Mouse (Mus musculus) lung, embryonic 16.5 days (tissue): ENCODE measurements around the gene Ppp1r18. TPM values are rescaled to one million over a fixed set of nuclear protein-coding genes. Genes with fewer than 3 reads are reported as not detected.

Experiments
- ATAC-seq: fragments of 200-750 bp; cut with Nextera tagmentation; 2 replicates; pipeline ENCODE4 v1.8.0; 2017; ENCODE audit warnings: low read depth, mild to moderate bottlenecking, moderate library complexity
- H3K27ac ChIP-seq: fragments of 300-500 bp; sonication (generic); 2 replicates; pipeline ENCODE4 v1.5.1; 2014; ENCODE audit warnings: mild to moderate bottlenecking, control low read depth, low read length
- H3K27me3 ChIP-seq: fragments of 300-500 bp; sonication (generic); 2 replicates; pipeline ENCODE4 v1.6.1; 2014; ENCODE audit warnings: low read depth, low read length, mixed read lengths; ENCODE audit not compliant: control insufficient read depth, insufficient read depth
- H3K36me3 ChIP-seq: fragments of 300-500 bp; sonication (generic); 2 replicates; pipeline ENCODE4 v1.6.1; 2014; ENCODE audit warnings: low read length; ENCODE audit not compliant: control insufficient read depth, insufficient read depth
- H3K4me1 ChIP-seq: fragments of 300-500 bp; sonication (generic); replicated peaks from 2 replicates; pipeline ENCODE4 v1.6.1; 2014; ENCODE audit warnings: low read length, mixed read lengths; ENCODE audit not compliant: control insufficient read depth, insufficient read depth
- H3K4me2 ChIP-seq: fragments of 300-500 bp; sonication (generic); 2 replicates; pipeline ENCODE4 v1.6.1; 2014; ENCODE audit warnings: low read depth, low read length, control low read depth
- H3K4me3 ChIP-seq: fragments of 300-500 bp; sonication (generic); 2 replicates; pipeline ENCODE4 v1.5.1; 2014; ENCODE audit warnings: mild to moderate bottlenecking, low read length, control low read depth
- H3K9ac ChIP-seq: fragments of 300-500 bp; sonication (generic); 2 replicates; pipeline ENCODE4 v1.6.1; 2014; ENCODE audit warnings: low read length, control low read depth
- H3K9me3 ChIP-seq: fragments of 300-500 bp; sonication (generic); 2 replicates; pipeline ENCODE4 v1.6.1; 2016; ENCODE audit warnings: low read length; ENCODE audit not compliant: control insufficient read depth
- WGBS: fragments of 180-500 bp; shearing (Covaris S2); extraction: QIAGEN DNeasy Blood & Tissue Kit; methylation state at CpG from one replicate; pipeline ENCODE4 v1.1.7; 2014; 5-methylcytosine and 5-hydroxymethylcytosine counted together
- polyA plus RNA-seq: library from polyadenylated mRNA; unstranded; fragments of >200 nt; fragmentation: Nextera tagmentation; extraction: Ambion mirVana; gene quantifications from 2 replicates; pipeline ENCODE4 v1.2.1, GENCODE M21; 2015

Ppp1r18 gene
- polyA plus RNA-seq, 1 experiment from 2014 or later, result 26.5 TPM

DNA sequence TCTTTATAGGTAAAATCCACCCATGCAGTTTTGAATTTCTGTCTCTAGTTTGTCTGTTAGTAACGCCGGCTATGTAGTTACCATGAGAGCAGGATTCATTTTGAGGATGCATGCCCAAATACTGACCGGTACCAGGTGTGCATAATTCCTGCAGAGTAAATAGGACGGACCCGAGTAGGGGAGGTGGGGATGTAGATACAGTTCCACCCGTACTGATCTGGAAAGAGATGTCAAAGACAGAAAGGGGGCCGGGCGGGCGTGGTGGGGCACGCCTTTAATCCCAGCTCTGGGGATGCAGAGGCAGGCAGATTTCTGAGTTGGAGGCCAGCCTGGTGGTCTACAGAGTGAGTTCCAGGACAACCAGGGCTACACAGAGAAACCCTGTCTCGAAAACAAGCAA lies 23.4 kb upstream of the Ppp1r18 start:
- Histone ChIP-seq H3K9ac (peak overlapping the region; percentile 73), H3K4me3 (peak overlapping the region; percentile 75), H3K27ac (peak overlapping the region; percentile 86), H3K4me1 (peaks cover 13% of the 10 kb centered on the region), H3K4me2 (peak overlapping the region; percentile 68), H3K27me3 (no peaks in the 10 kb centered on the region), H3K9me3 (no peaks in the 10 kb centered on the region), H3K36me3 (peaks cover 14% of the 10 kb centered on the region)
- 15% methylated on average over 11 of the region's 11 CpGs for WGBS
- ATAC-seq, result no peak

DNA sequence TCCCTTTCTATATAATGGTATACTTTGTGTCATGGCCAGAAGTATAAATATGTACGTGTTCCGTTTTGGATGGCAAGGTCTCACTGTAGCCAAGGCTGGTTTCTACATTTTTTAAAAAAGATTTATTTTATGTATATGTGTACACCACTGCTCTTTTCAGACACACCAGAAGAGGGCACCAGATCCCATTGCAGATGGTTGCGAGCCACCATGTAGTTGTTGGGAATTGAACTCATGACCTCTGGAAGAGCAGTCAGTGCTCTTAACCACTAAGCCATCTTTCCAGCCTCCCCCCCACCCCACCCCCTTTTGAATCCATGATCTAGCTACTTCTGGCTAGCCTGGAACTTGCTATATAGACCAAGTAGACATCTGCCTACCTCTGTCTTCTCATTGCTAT lies 21.9 kb upstream of the Ppp1r18 start:
- Histone ChIP-seq H3K4me3 (no peak overlapping the region), H3K9ac (no peak overlapping the region), H3K27me3 (no peaks in the 10 kb centered on the region), H3K36me3 (peaks cover 28% of the 10 kb centered on the region), H3K4me1 (peaks cover 13% of the 10 kb centered on the region), H3K27ac (no peak overlapping the region), H3K9me3 (no peaks in the 10 kb centered on the region), H3K4me2 (no peak overlapping the region)
- no peak for ATAC-seq
- 92% methylated on average over 3 of the region's 3 CpGs for WGBS

DNA sequence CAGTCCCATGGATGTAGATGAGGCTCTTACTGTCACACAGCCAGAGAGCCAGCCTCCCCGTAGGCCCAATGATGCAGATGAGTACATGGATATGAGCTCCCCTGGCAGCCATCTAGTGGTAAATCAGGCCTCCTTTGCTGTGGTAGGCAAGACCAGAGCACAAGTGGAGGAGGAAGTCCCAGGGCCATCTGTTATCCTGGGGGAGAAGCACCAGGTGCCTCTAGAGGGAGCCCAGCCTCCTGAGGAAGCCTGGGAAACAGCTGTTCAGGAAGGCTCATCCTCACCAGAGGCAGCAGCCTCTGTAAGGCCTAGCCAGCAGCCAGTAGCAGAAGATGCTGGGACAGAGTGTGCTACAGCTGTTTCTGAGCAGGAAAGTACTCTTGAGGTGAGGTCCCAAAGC lies 17.3 kb upstream of the Ppp1r18 start:
- no peak overlapping the region for H3K9ac ChIP-seq
- WGBS, result 75% methylated on average over 1 of the region's 1 CpGs

DNA sequence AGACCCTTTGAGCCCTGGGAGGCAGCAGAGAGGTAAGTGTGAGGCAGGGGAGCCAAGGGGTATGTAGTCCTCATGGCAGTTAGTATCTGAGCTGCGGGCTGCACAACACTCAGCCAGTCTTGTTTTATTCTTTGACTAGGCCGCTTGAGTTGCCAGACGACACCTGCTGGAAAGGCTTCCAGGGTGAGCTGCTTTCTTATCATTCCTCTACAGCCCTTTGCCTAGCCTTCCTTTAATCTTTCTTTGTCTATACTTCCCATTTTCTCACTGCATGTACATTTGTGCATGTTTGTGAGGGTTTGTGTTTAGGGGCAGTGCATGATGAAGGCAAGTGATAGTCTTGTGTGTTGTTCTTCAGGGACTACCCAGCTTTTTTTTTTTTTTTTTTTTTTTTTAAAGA lies 14.4 kb upstream of the Ppp1r18 start:
- Histone ChIP-seq H3K9me3 (no peaks in the 10 kb centered on the region), H3K4me2 (no peak overlapping the region), H3K4me3 (no peak overlapping the region), H3K4me1 (no peaks in the 10 kb centered on the region), H3K36me3 (peaks cover 64% of the 10 kb centered on the region), H3K9ac (no peak overlapping the region), H3K27me3 (no peaks in the 10 kb centered on the region), H3K27ac (no peak overlapping the region)
- no peak for ATAC-seq
- WGBS, result 89% methylated on average over 3 of the region's 3 CpGs

More for the DNA sequence above, 17.3 kb upstream of the Ppp1r18 start:
- Histone ChIP-seq H3K27me3 (no peaks in the 10 kb centered on the region), H3K4me3 (no peak overlapping the region), H3K27ac (no peak overlapping the region), H3K4me1 (peaks cover 1% of the 10 kb centered on the region; the same call in 1 of the 2 replicates), H3K4me2 (no peak overlapping the region), H3K36me3 (peaks cover 61% of the 10 kb centered on the region), H3K9me3 (no peaks in the 10 kb centered on the region)
- ATAC-seq, result no peak; the same call in 1 of the 2 replicates

DNA sequence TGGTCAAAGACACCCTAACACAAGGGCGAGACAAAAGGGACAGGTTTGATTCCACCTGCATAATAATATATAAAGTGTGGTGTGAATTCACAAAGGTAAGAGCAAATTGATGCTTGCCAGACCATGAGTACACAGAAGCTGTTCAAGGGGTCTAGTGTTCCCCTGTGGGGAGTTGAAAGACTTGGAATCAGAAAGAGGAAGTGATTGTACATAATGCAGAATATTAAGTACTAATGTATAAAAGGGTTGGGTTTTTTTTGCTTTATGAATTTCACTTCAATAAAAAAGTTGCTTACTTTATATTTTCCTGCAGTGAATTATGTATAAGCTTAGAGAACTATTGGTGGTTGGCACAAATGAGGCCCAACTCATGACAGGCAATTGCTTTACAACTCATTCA lies 6.0 kb upstream of the Ppp1r18 start:
- Histone ChIP-seq H3K27me3 (no peaks in the 10 kb centered on the region), H3K9ac (no peak overlapping the region), H3K4me3 (no peak overlapping the region), H3K4me2 (no peak overlapping the region), H3K4me1 (peaks cover 8% of the 10 kb centered on the region), H3K9me3 (no peaks in the 10 kb centered on the region), H3K36me3 (peaks cover 18% of the 10 kb centered on the region), H3K27ac (no peak overlapping the region)
- no peak for ATAC-seq
- 90% methylated on average over 1 of the region's 1 CpGs for WGBS

DNA sequence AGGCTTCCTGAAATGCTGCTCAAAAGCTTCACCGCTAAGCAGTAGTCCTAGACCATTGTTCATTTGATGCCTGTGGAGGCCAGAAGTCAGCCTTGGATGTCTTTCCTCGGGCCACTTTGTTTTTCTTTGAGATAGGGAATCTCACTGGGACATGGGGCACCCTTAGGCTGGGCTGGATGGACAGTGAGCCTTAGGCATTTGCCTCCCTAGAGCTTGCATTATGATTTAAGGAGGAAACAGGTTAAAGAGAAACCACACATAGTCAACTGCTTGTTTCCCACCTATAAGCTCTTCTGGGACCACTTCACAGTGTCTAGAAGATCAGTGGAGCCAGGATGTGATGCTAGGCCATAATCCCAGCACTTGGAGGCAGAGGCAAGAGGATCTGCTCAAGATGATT lies 5.6 kb upstream of the Ppp1r18 start:
- WGBS, result 50% methylated on average over 2 of the region's 2 CpGs
- Histone ChIP-seq H3K27ac (no peak overlapping the region), H3K4me2 (no peak overlapping the region), H3K9ac (no peak overlapping the region), H3K27me3 (no peaks in the 10 kb centered on the region), H3K4me1 (peaks cover 9% of the 10 kb centered on the region), H3K9me3 (no peaks in the 10 kb centered on the region), H3K36me3 (peaks cover 18% of the 10 kb centered on the region), H3K4me3 (no peak overlapping the region)
- no peak for ATAC-seq

DNA sequence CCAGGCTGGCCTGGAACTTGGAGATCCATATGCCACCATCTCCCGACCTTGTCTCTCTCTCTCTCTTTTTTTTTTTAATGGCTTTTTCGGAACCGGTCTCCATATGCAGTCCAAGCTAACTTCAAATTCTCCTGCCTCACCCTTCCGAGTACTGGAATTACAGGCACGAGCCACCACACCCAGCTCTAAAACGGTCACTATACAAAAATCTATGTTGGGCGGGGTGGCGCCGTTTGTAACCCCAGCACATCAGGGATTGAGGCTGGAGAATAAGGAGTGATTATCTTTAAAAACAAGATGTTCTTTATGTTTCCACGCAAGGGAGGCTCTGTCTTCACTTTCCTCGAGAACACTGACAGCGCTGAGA lies 4.6 kb upstream of the Ppp1r18 start:
- H3K36me3 ChIP-seq, result peaks cover 18% of the 10 kb centered on the region
- H3K9me3 ChIP-seq, result no peaks in the 10 kb centered on the region
- peak overlapping the region; percentile 88 for H3K4me3 ChIP-seq
- H3K27me3 ChIP-seq, result no peaks in the 10 kb centered on the region
- H3K4me2 ChIP-seq, result peak overlapping the region; percentile 78
- peak; percentile 9 for ATAC-seq
- peaks cover 13% of the 10 kb centered on the region for H3K4me1 ChIP-seq
- peak overlapping the region; percentile 81 for H3K9ac ChIP-seq
- H3K27ac ChIP-seq, result peak overlapping the region; percentile 96
- 3% methylated on average over 12 of the region's 12 CpGs for WGBS

DNA sequence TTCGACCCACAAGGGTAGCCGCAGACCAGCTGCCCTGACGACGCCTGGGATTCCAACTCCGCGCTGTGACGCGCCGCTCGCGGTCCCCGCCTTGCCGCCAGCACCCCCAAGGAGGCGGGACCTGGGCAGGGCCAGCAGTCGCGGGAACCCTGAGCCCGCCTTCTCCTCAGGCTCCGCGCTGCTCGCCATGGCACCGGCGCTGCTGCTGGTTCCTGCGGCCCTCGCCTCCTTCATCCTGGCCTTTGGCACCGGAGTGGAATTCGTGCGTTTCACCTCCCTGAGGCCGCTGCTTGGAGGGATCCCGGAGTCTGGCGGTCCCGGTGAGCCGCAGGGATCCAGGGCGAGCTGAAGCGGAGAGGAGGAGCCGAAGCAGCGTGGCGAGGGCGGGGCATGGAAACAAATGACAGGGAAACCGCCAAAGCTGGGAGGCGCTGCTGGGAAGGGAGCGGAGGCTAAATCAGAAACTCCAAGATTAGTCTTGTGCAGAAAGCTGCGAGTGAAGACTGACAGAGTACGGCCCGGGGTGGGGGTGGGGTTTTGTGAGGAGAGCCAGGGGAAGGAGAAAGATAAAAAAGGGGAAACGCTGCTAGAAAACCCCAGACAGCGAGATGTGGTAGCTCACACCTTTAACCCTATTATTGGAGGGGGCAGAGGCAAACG lies 4.1 kb upstream of the Ppp1r18 start, which contains the start of gene Nrm:
TSS of gene Nrm (plus strand) at position 121 of the 660 bp plus-strand sequence.
- no peaks in the 10 kb centered on the region for H3K27me3 ChIP-seq
- WGBS, result under 1% methylated on average over 47 of the region's 47 CpGs
- peaks cover 13% of the 10 kb centered on the region for H3K4me1 ChIP-seq
- H3K27ac ChIP-seq, result peak within 1 kb of the TSS; percentile 96
- H3K9me3 ChIP-seq, result no peaks in the 10 kb centered on the region
- H3K9ac ChIP-seq, result peak within 1 kb of the TSS; percentile 81
- peaks cover 15% of the 10 kb centered on the region for H3K36me3 ChIP-seq
- peak; percentile 91 for ATAC-seq
- H3K4me3 ChIP-seq, result peak within 1 kb of the TSS; percentile 88
- peak within 1 kb of the TSS; percentile 78 for H3K4me2 ChIP-seq

DNA sequence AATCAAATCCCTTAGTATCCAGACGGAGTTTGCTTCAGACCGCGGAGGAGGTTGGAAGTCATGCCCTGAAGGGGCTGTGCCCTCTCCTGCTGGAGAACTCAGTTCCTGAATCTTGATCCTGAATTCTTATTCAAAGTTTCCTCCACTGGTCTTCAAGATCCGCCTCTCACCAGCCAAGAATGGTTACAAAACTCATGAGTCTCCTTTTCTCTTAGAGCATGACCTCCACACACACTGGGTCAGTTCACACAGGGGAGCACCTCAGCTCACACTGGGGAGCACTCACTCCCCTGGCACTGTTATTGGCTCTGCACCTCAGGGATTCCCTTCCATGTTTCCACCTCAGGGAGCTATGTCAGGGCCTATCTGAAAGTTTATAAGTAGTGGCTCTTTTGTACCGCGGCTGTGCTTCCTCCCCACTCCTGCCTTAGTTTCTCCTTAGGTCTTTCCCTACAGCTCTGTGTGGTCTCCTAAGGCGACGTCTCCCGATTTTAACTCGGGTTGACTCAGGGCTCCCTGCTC lies 500 bp upstream of the Ppp1r18 start:
- Histone ChIP-seq H3K9ac (peak overlapping the region; percentile 81), H3K4me2 (peak overlapping the region; percentile 94), H3K4me1 (peaks cover 31% of the 10 kb centered on the region), H3K27ac (peak overlapping the region; percentile 99), H3K4me3 (peak overlapping the region; percentile 66), H3K9me3 (no peaks in the 10 kb centered on the region), H3K27me3 (no peaks in the 10 kb centered on the region), H3K36me3 (no peaks in the 10 kb centered on the region)
- ATAC-seq, result no peak
- WGBS, result 29% methylated on average over 10 of the region's 10 CpGs
